Mouse (Mus musculus): ENCODE data around the gene Asic5. TPM values are rescaled to one million over a fixed set of nuclear protein-coding genes. Genes with fewer than 3 reads are reported as not detected.

Gene Asic5
- not detected in 2 replicates for polyA plus RNA-seq (2015; fragmentation: Nextera tagmentation; extraction: Ambion mirVana)

DNA sequence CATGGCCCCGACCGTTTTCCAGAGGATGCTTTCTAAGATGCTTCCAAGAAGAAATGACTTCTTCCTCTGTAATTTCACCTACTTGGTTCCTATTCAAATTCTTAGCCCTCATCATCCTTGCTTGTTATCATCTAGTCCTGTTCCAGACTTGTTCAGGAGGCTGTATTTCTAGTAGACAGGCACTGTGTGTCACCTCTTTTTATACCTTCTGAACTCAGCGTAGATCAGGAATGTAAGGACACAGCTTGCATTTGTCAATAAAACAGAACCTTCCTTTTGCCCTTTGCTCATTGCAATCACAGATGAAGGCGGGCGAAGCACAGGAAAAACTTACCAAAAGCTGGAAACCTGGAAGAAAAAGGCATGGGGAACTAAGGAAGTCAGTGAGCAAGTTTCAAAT, at the start of gene Asic5:
Gene Asic5 (plus strand): TSS at position 301 of the 400 bp plus-strand sequence.
- Histone ChIP-seq H3K4me3 (replicated peaks) (no peak within 1 kb of the TSS), H3K36me3 (no peaks in the 10 kb centered on the region), H3K4me2 (no peak within 1 kb of the TSS), H3K27me3 (no peaks in the 10 kb centered on the region), H3K9me3 (replicated peaks) (no peaks in the 10 kb centered on the region), H3K4me1 (replicated peaks) (no peaks in the 10 kb centered on the region), H3K27ac (no peak within 1 kb of the TSS), H3K9ac (no peak within 1 kb of the TSS)
- no peak for DNase-seq
- 72% methylated on average over 5 of the region's 5 CpGs for WGBS (ENCODE audit: insufficient replicate concordance)
- ATAC-seq (ENCODE audit: low read depth), result no peak

DNA sequence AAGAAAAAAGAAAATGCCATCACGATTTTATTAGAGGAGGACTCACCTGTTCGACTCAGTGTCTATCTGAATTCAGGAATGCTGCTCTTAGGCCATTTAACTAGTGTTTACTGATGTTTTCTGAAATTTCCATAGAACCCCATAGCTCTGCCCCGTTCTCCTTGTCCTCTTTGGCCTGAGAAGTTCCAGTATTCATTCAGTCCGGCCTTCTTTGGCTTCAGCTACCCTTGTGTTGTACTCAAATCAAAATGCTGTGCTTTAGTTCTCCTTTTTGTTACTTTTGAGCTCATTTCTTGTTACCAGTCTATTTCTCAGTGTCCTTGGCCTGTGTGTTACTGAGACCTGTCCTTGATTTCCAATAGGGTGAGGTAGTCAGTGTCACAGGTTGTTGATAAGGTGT, 48.7 kb upstream of the Asic5 start:
- ATAC-seq (ENCODE audit: low read depth) (no peak), DNase-seq (no peak)
- H3K9ac ChIP-seq, result no peak overlapping the region
- 62% methylated on average over 4 of the region's 4 CpGs for WGBS (ENCODE audit: insufficient replicate concordance)
- peak overlapping the region; percentile 54; the same call in 1 of the 2 replicates for H3K4me2 ChIP-seq
- no peaks in the 10 kb centered on the region for H3K27me3 ChIP-seq
- H3K4me3 ChIP-seq (replicated peaks), result peak overlapping the region; percentile 85; the same call in 1 of the 2 replicates
- no peaks in the 10 kb centered on the region for H3K36me3 ChIP-seq
- peaks cover 10% of the 10 kb centered on the region; the same call in 1 of the 2 replicates for H3K4me1 ChIP-seq (replicated peaks)
- H3K9me3 ChIP-seq (replicated peaks), result no peaks in the 10 kb centered on the region
- H3K27ac ChIP-seq, result no peak overlapping the region

DNA sequence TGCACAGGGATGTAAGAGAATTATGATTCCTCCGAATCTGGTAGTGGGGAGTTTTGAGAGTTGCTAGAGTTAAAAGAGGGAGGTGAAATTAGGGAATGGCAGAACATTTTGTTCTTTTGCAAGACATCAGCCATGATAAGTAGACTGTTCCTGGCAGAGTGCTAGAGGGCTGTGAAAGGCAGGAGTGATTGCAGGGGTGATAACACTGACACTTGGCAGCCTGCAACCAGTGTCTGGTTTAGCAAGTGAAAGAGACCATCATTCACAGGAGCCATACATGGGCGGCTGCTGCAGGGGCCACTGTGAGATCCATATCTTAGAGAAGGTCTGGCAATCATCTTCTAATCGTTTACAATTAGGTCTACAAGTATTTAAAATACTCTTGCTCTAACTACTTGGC, 43.2 kb upstream of the Asic5 start:
- no peak overlapping the region for H3K9ac ChIP-seq
- H3K27me3 ChIP-seq, result no peaks in the 10 kb centered on the region
- no peak overlapping the region for H3K4me2 ChIP-seq
- ATAC-seq (ENCODE audit: low read depth), result no peak
- no peak overlapping the region for H3K27ac ChIP-seq
- no peak for DNase-seq
- no peak overlapping the region for H3K4me3 ChIP-seq (replicated peaks)
- H3K9me3 ChIP-seq (replicated peaks), result no peaks in the 10 kb centered on the region
- no peaks in the 10 kb centered on the region for H3K36me3 ChIP-seq
- 38% methylated on average over 3 of the region's 3 CpGs for WGBS (ENCODE audit: insufficient replicate concordance)
- no peaks in the 10 kb centered on the region for H3K4me1 ChIP-seq (replicated peaks)

DNA sequence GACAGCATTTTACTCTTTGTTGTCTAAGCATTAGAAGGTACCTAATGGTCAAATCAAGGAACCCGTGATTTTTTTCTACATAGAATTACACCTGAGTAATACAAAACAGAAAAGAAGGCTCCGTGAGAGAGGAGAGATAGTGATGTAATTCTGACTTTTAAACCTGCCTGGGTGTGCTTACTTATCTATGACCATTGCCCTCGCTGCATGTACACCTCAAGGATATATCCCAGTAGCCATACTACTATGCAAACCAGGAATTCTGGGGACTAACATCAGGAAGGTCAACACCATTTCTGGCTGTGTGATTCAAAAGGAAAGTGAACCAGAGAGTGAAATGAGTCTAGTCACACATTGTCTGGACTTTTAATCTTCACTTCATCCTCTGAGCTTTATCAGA, 39.7 kb upstream of the Asic5 start:
- no peaks in the 10 kb centered on the region for H3K36me3 ChIP-seq
- ATAC-seq (ENCODE audit: low read depth) (no peak), DNase-seq (no peak)
- no peaks in the 10 kb centered on the region for H3K27me3 ChIP-seq
- no peak overlapping the region for H3K9ac ChIP-seq
- H3K4me3 ChIP-seq (replicated peaks), result no peak overlapping the region
- H3K4me1 ChIP-seq (replicated peaks), result no peaks in the 10 kb centered on the region
- 56% methylated on average over 3 of the region's 3 CpGs for WGBS (ENCODE audit: insufficient replicate concordance)
- no peak overlapping the region for H3K4me2 ChIP-seq
- no peaks in the 10 kb centered on the region for H3K9me3 ChIP-seq (replicated peaks)
- no peak overlapping the region for H3K27ac ChIP-seq

DNA sequence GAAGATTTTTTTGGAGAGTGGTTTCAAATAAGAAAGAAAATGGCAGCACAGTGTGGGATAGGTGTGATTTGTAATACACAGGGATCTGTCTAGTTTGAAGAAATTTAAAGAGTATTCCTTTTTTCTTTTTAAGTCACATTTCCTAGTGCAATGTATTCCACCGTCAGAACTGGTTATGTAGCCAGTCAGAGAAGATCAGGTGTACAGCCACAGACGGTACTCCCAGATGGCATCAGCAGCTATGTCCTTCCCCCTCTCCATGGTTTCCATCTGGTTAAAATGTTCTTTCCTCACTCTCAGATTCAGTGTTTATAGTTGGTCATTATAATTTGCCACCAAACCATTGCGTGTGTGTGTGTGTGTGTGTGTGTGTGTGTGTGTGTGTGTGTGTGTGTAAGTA, 39.0 kb upstream of the Asic5 start:
- H3K4me2 ChIP-seq, result no peak overlapping the region
- H3K4me1 ChIP-seq (replicated peaks), result no peaks in the 10 kb centered on the region
- 70% methylated on average over 3 of the region's 3 CpGs for WGBS (ENCODE audit: insufficient replicate concordance)
- H3K27ac ChIP-seq, result no peak overlapping the region
- no peaks in the 10 kb centered on the region for H3K27me3 ChIP-seq
- H3K9ac ChIP-seq, result no peak overlapping the region
- H3K36me3 ChIP-seq, result no peaks in the 10 kb centered on the region
- H3K9me3 ChIP-seq (replicated peaks), result no peaks in the 10 kb centered on the region
- ATAC-seq (ENCODE audit: low read depth), result no peak
- DNase-seq, result no peak
- H3K4me3 ChIP-seq (replicated peaks), result no peak overlapping the region

DNA sequence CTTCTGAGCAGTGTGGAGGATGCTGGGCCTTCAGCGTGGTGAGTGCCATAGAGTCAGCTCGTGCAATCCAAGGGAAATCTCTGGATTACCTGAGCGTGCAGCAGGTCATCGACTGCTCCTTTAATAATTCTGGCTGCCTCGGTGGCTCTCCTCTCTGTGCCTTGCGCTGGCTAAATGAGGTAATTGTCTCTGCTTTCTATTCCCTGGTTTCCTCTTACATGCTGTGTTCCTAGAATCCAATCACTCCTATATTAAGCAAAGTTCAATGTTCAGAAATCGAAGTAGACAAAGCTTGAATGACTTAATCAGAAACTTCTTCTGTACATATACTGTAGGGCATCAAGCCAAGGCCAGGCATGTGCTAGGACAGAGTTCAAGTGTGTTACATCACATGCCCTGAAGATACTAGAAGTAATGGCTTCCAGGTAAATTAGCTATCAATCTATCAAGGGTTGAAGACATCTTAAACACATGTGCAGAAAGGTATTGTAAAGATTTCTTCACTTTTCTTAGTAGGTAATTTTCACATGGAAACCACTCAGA, 37.2 kb upstream of the Asic5 start:
- H3K27ac ChIP-seq, result no peak overlapping the region
- no peak overlapping the region for H3K4me2 ChIP-seq
- no peaks in the 10 kb centered on the region for H3K4me1 ChIP-seq (replicated peaks)
- no peaks in the 10 kb centered on the region for H3K9me3 ChIP-seq (replicated peaks)
- DNase-seq (no peak), ATAC-seq (ENCODE audit: low read depth) (no peak)
- 79% methylated on average over 7 of the region's 7 CpGs for WGBS (ENCODE audit: insufficient replicate concordance)
- H3K36me3 ChIP-seq, result no peaks in the 10 kb centered on the region
- H3K4me3 ChIP-seq (replicated peaks), result no peak overlapping the region
- H3K27me3 ChIP-seq, result no peaks in the 10 kb centered on the region
- no peak overlapping the region for H3K9ac ChIP-seq

DNA sequence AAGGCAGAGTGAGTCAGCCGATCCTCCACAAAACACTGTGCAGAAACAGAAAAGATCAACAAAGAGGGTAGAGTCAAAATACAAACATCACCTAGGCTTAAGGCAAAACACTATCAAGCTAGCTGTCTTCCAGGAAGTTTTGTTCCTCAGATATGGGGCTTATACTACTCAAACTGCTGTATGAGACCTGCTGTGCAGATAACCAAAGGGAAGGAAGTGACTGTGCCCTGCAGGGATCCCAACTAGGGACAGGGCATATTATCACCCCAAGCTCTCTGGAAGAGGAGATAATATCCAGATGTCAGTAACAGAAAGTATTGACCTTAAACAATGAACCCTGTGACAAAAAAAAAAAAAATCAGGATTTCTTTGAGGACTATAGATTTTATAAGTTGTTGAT, 33.0 kb upstream of the Asic5 start:
- 26% methylated on average over 1 of the region's 1 CpGs for WGBS (ENCODE audit: insufficient replicate concordance)
- no peak for ATAC-seq (ENCODE audit: low read depth)
- H3K4me3 ChIP-seq (replicated peaks), result no peak overlapping the region
- no peaks in the 10 kb centered on the region for H3K36me3 ChIP-seq
- no peak overlapping the region for H3K27ac ChIP-seq
- no peak overlapping the region for H3K9ac ChIP-seq
- no peaks in the 10 kb centered on the region for H3K9me3 ChIP-seq (replicated peaks)
- H3K4me1 ChIP-seq (replicated peaks), result no peaks in the 10 kb centered on the region
- no peak for DNase-seq
- H3K4me2 ChIP-seq, result no peak overlapping the region
- H3K27me3 ChIP-seq, result no peaks in the 10 kb centered on the region

DNA sequence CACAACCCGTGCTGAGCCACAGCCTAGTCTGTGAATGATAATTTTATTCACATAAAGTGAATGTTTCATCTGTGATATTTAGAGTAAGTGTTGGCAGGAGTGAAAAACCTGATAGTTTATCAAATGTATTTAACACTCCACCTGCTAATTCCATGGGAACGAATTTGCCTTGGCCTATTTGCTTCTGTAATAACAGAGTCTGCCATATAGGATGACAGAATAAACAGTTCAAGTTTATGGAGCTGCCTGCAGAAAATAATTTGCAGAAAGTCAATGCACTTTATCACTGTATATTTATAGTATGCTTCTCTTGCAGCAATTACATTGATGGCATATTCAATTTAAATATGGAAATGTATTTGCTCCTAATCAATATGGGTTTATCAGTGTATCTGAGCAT, 30.3 kb upstream of the Asic5 start:
- Histone ChIP-seq H3K9ac (no peak overlapping the region), H3K36me3 (no peaks in the 10 kb centered on the region), H3K9me3 (replicated peaks) (no peaks in the 10 kb centered on the region), H3K4me2 (no peak overlapping the region), H3K27ac (no peak overlapping the region), H3K27me3 (no peaks in the 10 kb centered on the region), H3K4me3 (replicated peaks) (no peak overlapping the region), H3K4me1 (replicated peaks) (no peaks in the 10 kb centered on the region)
- 52% methylated on average over 2 of the region's 2 CpGs for WGBS (ENCODE audit: insufficient replicate concordance)
- DNase-seq (no peak), ATAC-seq (ENCODE audit: low read depth) (no peak)

DNA sequence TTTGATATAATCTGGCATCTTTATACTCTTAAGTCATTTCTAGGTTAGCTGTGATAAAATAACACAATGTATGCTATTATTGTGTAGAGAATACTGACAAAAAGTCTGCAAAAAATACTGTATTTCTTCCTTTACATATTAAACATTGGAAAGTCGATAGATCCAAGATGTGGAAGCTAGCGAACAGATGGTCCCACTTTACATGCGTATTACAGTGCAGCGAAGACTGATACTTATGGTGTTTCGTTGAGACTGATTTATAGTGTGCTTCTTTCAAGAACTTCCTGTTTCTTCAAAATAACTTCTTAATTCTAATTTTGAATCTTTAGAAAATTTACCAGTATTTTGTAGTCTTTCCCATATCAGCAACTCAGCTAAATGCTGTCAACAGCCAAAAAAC, 24.6 kb upstream of the Asic5 start:
- Histone ChIP-seq H3K4me1 (replicated peaks) (no peaks in the 10 kb centered on the region), H3K9ac (no peak overlapping the region), H3K9me3 (replicated peaks) (no peaks in the 10 kb centered on the region), H3K27ac (no peak overlapping the region), H3K27me3 (no peaks in the 10 kb centered on the region), H3K4me2 (no peak overlapping the region), H3K4me3 (replicated peaks) (no peak overlapping the region), H3K36me3 (no peaks in the 10 kb centered on the region)
- DNase-seq, result no peak
- WGBS (ENCODE audit: insufficient replicate concordance), result 80% methylated on average over 5 of the region's 5 CpGs
- no peak for ATAC-seq (ENCODE audit: low read depth)

DNA sequence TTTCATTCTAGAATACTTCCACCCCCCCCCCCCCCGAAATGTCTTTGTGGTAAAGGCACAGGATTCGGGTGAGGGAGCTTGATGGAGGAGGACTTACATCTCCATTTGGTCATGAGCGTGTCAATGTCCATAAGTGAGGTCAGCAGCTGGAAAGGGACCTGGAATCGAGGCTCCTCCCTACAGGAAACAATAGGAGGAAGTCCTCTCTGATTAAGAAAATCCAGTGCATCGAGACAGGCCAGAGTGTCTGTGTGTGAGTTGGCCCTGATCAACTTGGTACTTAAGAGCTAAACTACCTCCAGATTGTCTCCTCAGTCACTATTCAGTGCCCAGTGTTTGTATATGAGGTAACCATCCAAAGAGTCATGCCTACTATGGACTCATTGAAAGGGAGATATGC, 20.8 kb upstream of the Asic5 start:
- Histone ChIP-seq H3K27ac (no peak overlapping the region), H3K9me3 (replicated peaks) (no peaks in the 10 kb centered on the region), H3K36me3 (no peaks in the 10 kb centered on the region), H3K4me3 (replicated peaks) (no peak overlapping the region), H3K4me1 (replicated peaks) (no peaks in the 10 kb centered on the region), H3K27me3 (no peaks in the 10 kb centered on the region), H3K9ac (no peak overlapping the region), H3K4me2 (no peak overlapping the region)
- WGBS (ENCODE audit: insufficient replicate concordance), result 41% methylated on average over 5 of the region's 5 CpGs
- DNase-seq, result no peak
- no peak for ATAC-seq (ENCODE audit: low read depth)

DNA sequence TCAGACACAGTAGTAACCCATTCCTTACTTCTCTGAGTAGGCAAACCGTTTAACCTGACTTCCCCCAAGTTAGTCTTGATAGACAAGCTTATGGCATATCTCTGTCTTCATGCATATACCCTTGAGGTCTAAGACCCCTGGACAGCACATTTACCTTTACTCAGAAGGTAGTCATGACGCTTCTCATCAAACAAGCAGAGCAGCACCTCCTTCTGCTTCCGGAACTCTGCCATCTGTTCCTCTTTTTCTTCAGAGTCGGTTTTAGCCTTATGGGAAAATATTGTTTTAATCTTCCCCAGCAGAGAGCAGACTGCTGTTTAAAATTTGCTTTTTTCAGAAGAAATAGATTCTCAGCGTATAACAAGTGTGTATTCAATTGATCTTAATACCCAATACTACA, 18.3 kb upstream of the Asic5 start:
- Histone ChIP-seq H3K4me3 (replicated peaks) (no peak overlapping the region), H3K27ac (no peak overlapping the region), H3K9ac (no peak overlapping the region), H3K4me2 (no peak overlapping the region), H3K9me3 (replicated peaks) (no peaks in the 10 kb centered on the region), H3K27me3 (no peaks in the 10 kb centered on the region), H3K36me3 (no peaks in the 10 kb centered on the region), H3K4me1 (replicated peaks) (no peaks in the 10 kb centered on the region)
- WGBS (ENCODE audit: insufficient replicate concordance), result 42% methylated on average over 5 of the region's 5 CpGs
- DNase-seq (no peak), ATAC-seq (ENCODE audit: low read depth) (no peak)

DNA sequence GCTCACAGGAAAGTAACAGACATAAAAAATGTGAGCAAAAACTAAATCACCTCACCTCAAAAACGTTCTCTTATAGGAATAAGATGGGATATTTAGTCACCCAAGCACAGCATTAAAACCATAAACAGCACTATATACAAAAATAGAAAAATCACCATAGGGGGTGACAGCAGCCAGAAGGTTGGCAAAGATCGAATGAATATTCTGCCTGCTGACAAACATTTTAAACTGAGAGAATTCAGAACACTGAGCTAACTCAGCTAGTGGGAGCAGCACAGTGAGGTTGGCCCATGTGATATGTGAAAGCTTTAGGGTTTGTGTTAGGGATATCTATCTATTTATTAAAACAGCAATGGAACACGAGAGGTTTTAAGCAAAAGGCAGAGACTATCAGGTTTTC, 17.5 kb upstream of the Asic5 start:
- no peaks in the 10 kb centered on the region for H3K4me1 ChIP-seq (replicated peaks)
- no peaks in the 10 kb centered on the region for H3K9me3 ChIP-seq (replicated peaks)
- no peak overlapping the region for H3K4me2 ChIP-seq
- no peak for DNase-seq
- WGBS (ENCODE audit: insufficient replicate concordance), result 50% methylated on average over 3 of the region's 3 CpGs
- no peaks in the 10 kb centered on the region for H3K27me3 ChIP-seq
- no peak overlapping the region for H3K4me3 ChIP-seq (replicated peaks)
- no peaks in the 10 kb centered on the region for H3K36me3 ChIP-seq
- no peak overlapping the region for H3K9ac ChIP-seq
- no peak for ATAC-seq (ENCODE audit: low read depth)
- no peak overlapping the region for H3K27ac ChIP-seq
